Mouse (Mus musculus): ENCODE data around the gene Tmem9.

Tmem9 gene

DNA sequence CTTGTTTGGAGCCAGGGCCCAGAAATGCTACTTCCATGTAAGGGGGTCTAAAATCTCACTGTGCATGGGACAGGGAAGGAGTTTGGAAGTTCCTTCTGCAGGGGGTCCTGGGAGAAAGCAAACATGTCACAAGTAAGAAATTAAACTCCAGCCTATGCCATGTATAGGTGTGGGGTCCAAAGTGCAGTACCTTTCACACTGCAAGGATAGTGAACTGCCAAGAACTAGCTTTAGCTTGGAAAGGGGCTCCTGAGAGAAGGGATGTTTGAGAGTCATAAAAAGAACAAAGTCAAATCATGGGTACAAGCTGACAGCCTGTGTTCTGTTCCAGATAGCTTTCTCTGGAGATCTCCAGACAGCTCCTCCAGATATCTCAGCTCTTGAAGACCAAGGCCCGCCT is 73.2 kb downstream of the Tmem9 start:
- DNase-seq (ENCODE audit: low read depth, low spot score): no peak

Data from retina, postnatal 7 days (tissue).